Mouse (Mus musculus) kidney, postnatal 0 days (tissue): ENCODE results near the gene Wfdc1. TPM values are rescaled to one million over a fixed set of nuclear protein-coding genes. Genes with fewer than 3 reads are reported as not detected.

Source experiments
- ATAC-seq: fragments of 200-750 bp; cut with Nextera tagmentation; replicated peaks from 2 replicates; pipeline ENCODE4 v1.8.0; 2017; ENCODE audit warnings: low read depth, moderate number of reproducible peaks, moderate TSS enrichment, moderate library complexity; ENCODE audit not compliant: low FRiP score
- DNase-seq: peaks from one replicate; pipeline ENCODE4 v3.0.0-alpha.2; 2016; ENCODE audit warnings: low spot score
- H3K27ac ChIP-seq: fragments of 300-500 bp; sonication (generic); 2 replicates; pipeline ENCODE4 v1.5.1; 2014; ENCODE audit warnings: mild to moderate bottlenecking
- H3K27me3 ChIP-seq: fragments of 300-500 bp; sonication (generic); 2 replicates; pipeline ENCODE4 v1.6.1; 2014; ENCODE audit warnings: low read length, mixed read lengths; ENCODE audit not compliant: insufficient read depth
- H3K36me3 ChIP-seq: fragments of 300-500 bp; sonication (generic); 2 replicates; pipeline ENCODE4 v1.6.1; 2014; ENCODE audit warnings: low read length, mixed read lengths; ENCODE audit not compliant: insufficient read depth
- H3K4me1 ChIP-seq: fragments of 300-500 bp; sonication (generic); replicated peaks from 2 replicates; pipeline ENCODE4 v1.6.1; 2014; ENCODE audit warnings: antibody characterized with exemption, low read length, mixed read lengths; ENCODE audit not compliant: insufficient read depth
- H3K4me2 ChIP-seq: fragments of 300-500 bp; sonication (generic); 2 replicates; pipeline ENCODE4 v1.6.1; 2014; ENCODE audit warnings: mild to moderate bottlenecking, low read length, moderate library complexity, mixed read lengths
- H3K4me3 ChIP-seq: fragments of 300-500 bp; sonication (generic); replicated peaks from 2 replicates; pipeline ENCODE4 v1.5.1; 2014; ENCODE audit warnings: low read depth, low read length
- H3K9ac ChIP-seq: fragments of 300-500 bp; sonication (generic); 2 replicates; pipeline ENCODE4 v1.6.1; 2014; ENCODE audit warnings: low read depth, low read length
- H3K9me3 ChIP-seq: fragments of 300-500 bp; sonication (generic); replicated peaks from 2 replicates; pipeline ENCODE4 v1.6.1; 2016; ENCODE audit warnings: low read length, inconsistent platforms, mixed read lengths
- CTCF ChIP-seq: IDR thresholded peaks from 2 replicates; pipeline ENCODE4 v1.5.1; 2016; ENCODE audit warnings: antibody characterized with exemption, low read depth, mild to moderate bottlenecking, moderate library complexity
- WGBS: fragments of 180-500 bp; shearing (Covaris S2); extraction: QIAGEN DNeasy Blood & Tissue Kit; methylation state at CpG from one replicate; pipeline ENCODE4 v1.1.7; 2014; 5-methylcytosine and 5-hydroxymethylcytosine counted together
- polyA plus RNA-seq: library from polyadenylated mRNA; unstranded; fragments of >200 nt; fragmentation: Nextera tagmentation; extraction: Ambion mirVana; gene quantifications from 2 replicates; pipeline ENCODE4 v1.2.1, GENCODE M21; 2015

The Wfdc1 gene
- polyA plus RNA-seq, 1 experiment from 2014 or later, result 6.2 TPM

- 46% methylated on average over 12 of the region's 12 CpGs for WGBS
- Histone ChIP-seq H3K9ac (no peak overlapping the region), H3K4me3 (no peak overlapping the region), H3K4me1 (no peaks in the 10 kb centered on the region), H3K36me3 (no peaks in the 10 kb centered on the region), H3K27me3 (no peaks in the 10 kb centered on the region), H3K9me3 (no peaks in the 10 kb centered on the region), H3K27ac (no peak overlapping the region), H3K4me2 (no peak overlapping the region)
- DNase-seq (peak; percentile 42), ATAC-seq (no peak)
- TF ChIP-seq CTCF, result no peak
Observed at GRCm38 (mm10) chr8:119715221-119715620, 49.1 kb downstream of the Wfdc1 start.

DNA sequence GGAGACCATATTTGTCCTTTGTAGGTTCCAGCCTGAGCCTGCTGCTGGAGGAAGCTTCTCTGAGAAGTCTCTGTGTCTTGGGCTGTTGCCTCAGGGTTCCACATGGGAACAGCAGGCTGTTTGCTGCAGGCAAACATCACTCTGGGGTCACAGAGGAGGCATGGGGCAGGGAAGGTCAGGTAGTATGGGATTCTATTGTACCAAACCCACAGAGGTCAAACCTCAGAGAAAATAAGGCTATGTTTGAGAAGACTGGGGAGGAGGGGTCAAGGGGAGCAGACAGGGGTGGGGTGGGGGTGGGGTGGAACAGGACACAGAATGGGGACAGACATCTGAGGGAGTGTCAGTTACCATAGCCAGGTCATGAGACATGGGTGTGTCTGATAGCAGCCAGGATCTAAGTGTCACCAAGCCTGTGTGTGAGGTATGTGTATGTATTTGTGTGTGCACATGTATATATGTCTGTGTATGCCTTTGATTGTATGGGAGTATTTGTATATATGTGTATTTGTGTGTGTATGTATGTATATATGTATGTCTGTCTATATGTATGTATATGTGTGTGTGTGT, 50.6 kb downstream of the Wfdc1 start:
- TF ChIP-seq CTCF, result no peak
- no peak for DNase-seq
- H3K9ac ChIP-seq, result no peak overlapping the region
- no peaks in the 10 kb centered on the region for H3K4me1 ChIP-seq
- no peak overlapping the region for H3K4me3 ChIP-seq
- H3K27me3 ChIP-seq, result no peaks in the 10 kb centered on the region
- H3K27ac ChIP-seq, result no peak overlapping the region
- H3K36me3 ChIP-seq, result no peaks in the 10 kb centered on the region
- H3K9me3 ChIP-seq, result no peaks in the 10 kb centered on the region
- H3K4me2 ChIP-seq, result no peak overlapping the region
- ATAC-seq, result no peak

DNA sequence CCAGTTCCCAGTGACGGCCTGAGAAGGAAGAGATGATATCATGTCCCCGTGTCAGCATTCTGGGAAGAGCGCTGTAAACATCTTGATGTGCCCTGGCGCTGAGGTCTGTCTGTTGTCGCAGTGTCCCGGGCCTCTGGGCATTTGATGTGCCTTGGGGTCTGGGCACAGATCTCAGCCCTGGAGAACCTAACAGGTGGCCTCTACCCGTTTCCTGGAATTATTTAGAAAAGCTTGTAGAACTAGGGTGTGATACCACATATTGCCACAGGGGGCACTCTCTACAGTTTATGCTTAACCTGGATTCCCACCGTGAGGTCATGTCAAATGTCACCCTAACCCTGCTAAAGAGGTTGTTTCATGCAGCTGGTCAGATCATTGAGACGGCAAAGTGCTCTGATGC, 51.6 kb downstream of the Wfdc1 start:
- WGBS, result 59% methylated on average over 9 of the region's 9 CpGs
- no peak overlapping the region for H3K4me2 ChIP-seq
- no peaks in the 10 kb centered on the region for H3K36me3 ChIP-seq
- H3K9me3 ChIP-seq, result no peaks in the 10 kb centered on the region
- DNase-seq (peak; percentile 40), ATAC-seq (no peak)
- no peaks in the 10 kb centered on the region for H3K27me3 ChIP-seq
- TF ChIP-seq CTCF, result peak; percentile 68
- no peak overlapping the region for H3K9ac ChIP-seq
- H3K27ac ChIP-seq, result no peak overlapping the region
- no peak overlapping the region for H3K4me3 ChIP-seq
- H3K4me1 ChIP-seq, result no peaks in the 10 kb centered on the region

GRCm38 (mm10) chr8:119719011-119719501, 52.9 kb downstream of the Wfdc1 start:
- no peak overlapping the region for H3K27ac ChIP-seq
- no peaks in the 10 kb centered on the region for H3K9me3 ChIP-seq
- ATAC-seq (no peak), DNase-seq (no peak)
- H3K4me1 ChIP-seq, result no peaks in the 10 kb centered on the region
- H3K4me2 ChIP-seq, result no peak overlapping the region
- H3K9ac ChIP-seq, result no peak overlapping the region
- H3K27me3 ChIP-seq, result no peaks in the 10 kb centered on the region
- TF ChIP-seq CTCF, result no peak
- H3K36me3 ChIP-seq, result no peaks in the 10 kb centered on the region
- H3K4me3 ChIP-seq, result no peak overlapping the region
- WGBS, result 70% methylated on average over 12 of the region's 12 CpGs

- no peak for ATAC-seq
- 53% methylated on average over 6 of the region's 6 CpGs for WGBS
Observed at GRCm38 (mm10) chr8:119722348-119722747, 56.2 kb downstream of the Wfdc1 start.

GRCm38 (mm10) chr8:119723676-119724075, 57.5 kb downstream of the Wfdc1 start:
- no peak for ATAC-seq
- 61% methylated on average over 4 of the region's 4 CpGs for WGBS
- no peak overlapping the region for H3K9ac ChIP-seq
- no peak for TF ChIP-seq CTCF
- no peak overlapping the region for H3K4me2 ChIP-seq
- no peaks in the 10 kb centered on the region for H3K36me3 ChIP-seq
- H3K27ac ChIP-seq, result no peak overlapping the region
- H3K4me3 ChIP-seq, result no peak overlapping the region
- no peak for DNase-seq
- H3K27me3 ChIP-seq, result no peaks in the 10 kb centered on the region
- no peaks in the 10 kb centered on the region for H3K9me3 ChIP-seq
- H3K4me1 ChIP-seq, result no peaks in the 10 kb centered on the region

More at GRCm38 (mm10) chr8:119722348-119722747, 56.2 kb downstream of the Wfdc1 start:
- Histone ChIP-seq H3K4me1 (no peaks in the 10 kb centered on the region), H3K4me2 (no peak overlapping the region), H3K36me3 (no peaks in the 10 kb centered on the region), H3K27ac (no peak overlapping the region), H3K27me3 (no peaks in the 10 kb centered on the region), H3K9me3 (no peaks in the 10 kb centered on the region), H3K4me3 (no peak overlapping the region), H3K9ac (no peak overlapping the region)
- no peak for DNase-seq
- no peak for TF ChIP-seq CTCF

- Histone ChIP-seq H3K36me3 (no peaks in the 10 kb centered on the region), H3K4me2 (no peak overlapping the region), H3K9ac (no peak overlapping the region), H3K4me3 (no peak overlapping the region), H3K9me3 (no peaks in the 10 kb centered on the region), H3K4me1 (no peaks in the 10 kb centered on the region), H3K27ac (no peak overlapping the region), H3K27me3 (no peaks in the 10 kb centered on the region)
- ATAC-seq (no peak), DNase-seq (no peak)
- no peak for TF ChIP-seq CTCF
- 85% methylated on average over 6 of the region's 6 CpGs for WGBS
Observed at GRCm38 (mm10) chr8:119724596-119724995, 58.4 kb downstream of the Wfdc1 start.
